Mouse (Mus musculus) T-helper 17 cell (primary cell): ENCODE measurements around the gene Lima1.

Experiments
- in situ Hi-C, 2 experiments: fragments of 300-600 bp; cut with MboI, MseI; formaldehyde crosslinking; loops; 1 replicate in 1 of 2; 2 replicates in 1 of 2; pipeline ENCODE4 v1.15.1; 2025; ENCODE audit warnings: high pct_unique_total_duplicates in 2 of 2

Gene Lima1

DNA sequence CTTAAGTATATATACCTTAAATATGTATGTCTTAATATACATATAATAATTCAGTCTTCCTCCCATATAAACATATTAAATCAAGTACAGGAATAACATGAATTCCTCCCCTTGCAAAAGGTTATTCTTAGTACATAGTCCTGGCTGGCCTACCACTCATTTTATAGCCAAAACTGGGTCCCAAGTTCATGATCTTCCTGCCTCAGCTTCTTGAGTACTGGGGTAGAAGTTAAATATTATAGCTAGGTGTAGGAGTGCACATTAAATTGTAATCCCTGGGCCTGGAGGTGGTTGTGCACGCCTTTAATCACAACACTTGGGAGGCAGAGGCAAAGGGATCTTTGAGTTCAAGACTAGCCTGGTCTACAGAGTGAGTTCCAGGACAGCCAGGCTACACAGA, 106.5 kb downstream of the Lima1 start:
- in situ Hi-C loops = no loop called here

DNA sequence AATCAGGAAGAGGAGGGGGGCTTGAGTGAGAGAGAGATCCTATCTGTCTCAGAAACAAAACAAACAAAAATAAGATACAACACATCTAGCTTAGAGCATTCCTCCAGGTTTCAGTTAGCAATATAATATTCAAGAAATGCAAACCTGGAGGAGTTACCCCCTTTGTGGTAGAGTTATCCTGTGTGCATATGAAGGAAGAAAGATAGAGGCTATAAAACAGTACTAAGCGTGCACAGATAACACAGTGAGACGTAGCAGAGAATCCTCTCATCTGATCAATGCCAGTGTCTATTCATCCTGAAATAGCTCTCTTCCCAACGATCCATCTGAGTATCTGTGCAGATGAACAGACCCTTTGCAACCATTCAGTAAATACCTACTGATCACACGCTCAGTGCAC, 107.8 kb downstream of the Lima1 start:
- in situ Hi-C loops = no loop called here

DNA sequence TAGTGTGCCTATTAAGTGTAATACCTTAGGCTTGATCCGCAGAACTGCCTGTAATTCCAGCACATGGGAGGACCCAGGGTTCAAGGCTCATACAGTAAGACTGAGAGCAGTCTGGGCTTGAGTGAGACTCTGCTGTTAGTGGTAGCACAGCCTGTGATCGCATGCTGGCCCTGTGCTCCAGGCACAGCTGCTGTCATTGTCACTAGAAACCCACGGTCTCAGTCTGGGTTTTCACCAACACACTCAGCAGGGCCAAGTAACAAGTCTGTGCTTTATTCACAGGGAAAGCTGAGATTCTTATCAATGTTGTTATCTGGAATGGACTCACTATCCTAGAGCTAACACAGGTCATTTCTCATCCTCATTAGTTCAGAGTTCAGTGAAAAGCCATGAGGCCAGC, 121.1 kb downstream of the Lima1 start:
- in situ Hi-C loops = no loop called here

DNA sequence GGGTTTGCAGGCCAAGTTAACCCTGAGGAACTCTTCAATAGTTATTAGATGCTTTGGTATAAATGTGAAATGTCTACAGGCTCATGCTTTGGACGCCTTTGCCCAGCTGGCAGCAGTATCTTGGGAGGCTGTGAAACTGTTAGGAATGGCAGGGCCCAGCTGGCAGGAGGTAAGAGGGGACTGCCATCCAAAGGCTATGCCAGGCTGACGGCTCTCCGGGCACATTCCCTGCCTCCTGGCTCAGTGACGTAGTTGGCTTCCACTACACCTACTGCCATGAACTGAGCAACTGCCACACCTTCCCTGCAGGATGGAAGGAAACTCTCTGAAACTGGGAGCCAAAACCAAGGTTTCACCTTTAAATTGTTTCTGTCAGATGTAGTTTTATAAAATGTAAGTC, 135.0 kb downstream of the Lima1 start:
- in situ Hi-C loops = no loop called here

DNA sequence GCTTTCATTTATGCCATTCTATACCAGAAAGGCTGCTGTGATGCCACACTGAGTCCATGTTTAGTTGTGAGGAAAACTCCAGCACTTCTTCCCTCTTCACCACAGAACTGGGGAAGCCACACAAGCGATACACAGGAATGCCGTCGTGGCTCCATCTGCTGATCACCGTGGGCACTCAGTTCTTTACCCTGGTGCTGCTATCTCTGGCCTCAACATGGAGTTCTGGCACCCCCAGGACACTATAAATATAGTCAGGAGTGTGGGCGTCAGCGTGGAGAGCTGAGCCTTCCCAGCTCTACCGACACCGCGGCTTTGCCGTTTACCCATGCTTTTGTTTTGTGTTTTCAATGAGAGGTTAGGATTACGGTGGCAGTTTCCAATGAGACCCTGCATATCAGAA, 138.6 kb downstream of the Lima1 start:
- in situ Hi-C loops = no loop called here

DNA sequence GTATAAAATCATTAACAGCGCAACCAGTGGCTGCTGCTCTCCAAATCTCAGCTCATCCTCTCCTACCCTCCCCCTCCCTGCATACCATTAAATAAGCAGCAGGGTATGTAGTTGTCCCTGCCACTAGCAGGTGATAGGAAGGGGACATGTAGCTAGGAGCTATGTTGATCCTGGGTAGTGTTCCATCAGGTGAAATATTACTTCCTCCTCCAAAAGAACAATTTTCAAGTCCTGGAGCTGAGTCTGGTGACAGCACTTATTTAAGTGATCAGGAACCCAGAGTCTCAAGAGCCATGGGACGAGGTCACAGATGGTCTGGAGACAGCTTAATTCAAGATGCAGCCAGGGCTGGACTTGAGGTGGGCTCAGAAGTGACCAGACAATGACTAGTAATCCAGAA, 139.6 kb downstream of the Lima1 start:
- in situ Hi-C loops = no loop called here

DNA sequence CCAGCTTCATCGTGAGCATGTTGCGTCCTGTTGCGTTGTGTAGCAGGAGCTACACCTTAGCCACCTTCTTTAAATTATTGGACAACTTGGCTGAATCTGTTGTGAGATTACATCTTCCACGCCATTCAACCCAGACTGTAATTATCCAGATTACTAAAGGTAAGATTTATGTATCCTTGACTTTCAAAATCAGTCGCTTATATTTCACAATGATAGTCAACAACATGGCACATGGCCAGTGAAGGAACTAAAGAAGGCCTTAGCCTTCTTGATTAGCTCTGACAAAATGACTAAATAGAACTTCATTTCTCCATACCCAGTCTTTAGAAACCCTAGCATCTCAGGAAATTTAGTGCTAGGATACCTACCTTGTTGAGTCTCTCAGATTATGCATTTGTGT, 142.1 kb downstream of the Lima1 start:
- in situ Hi-C loops = no loop called here

DNA sequence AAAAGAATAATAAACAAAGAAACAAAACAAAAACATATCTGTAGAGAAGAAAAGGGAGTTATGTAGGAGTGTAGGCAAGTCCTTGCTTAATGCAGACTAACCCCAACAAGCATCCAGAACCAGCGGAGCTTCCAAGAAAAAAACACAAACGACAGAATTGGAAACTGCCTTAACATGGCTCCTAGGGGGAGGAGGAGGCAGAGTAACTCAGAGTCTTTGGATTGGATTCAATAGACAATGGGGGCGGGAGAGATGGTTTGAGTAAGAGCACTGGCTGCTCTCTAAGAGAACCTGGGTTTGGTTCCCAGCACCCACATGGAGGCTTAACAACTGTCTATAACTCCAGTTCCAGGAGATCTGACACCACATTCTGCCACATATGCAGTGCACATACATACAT, 143.6 kb downstream of the Lima1 start:
- in situ Hi-C loops = no loop called here

DNA sequence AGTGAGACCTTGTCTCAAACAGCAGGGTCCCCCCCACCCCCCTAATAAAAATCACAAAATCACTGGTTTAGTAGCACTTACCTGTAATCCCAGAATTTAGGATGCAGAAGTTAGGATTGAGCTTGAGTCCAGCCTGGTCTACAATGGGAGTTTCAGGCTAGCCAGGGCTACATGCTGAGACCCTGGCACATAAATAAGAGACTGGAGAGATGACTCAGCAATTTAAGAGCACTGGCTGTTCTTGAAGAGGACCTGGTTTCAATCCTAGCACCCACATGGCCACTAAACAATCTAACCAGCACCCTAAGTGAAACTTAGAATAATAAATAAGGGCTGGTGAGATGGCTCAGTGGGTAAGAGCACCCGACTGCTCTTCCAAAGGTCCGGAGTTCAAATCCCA, 144.1 kb downstream of the Lima1 start:
- in situ Hi-C loops = no loop called here

DNA sequence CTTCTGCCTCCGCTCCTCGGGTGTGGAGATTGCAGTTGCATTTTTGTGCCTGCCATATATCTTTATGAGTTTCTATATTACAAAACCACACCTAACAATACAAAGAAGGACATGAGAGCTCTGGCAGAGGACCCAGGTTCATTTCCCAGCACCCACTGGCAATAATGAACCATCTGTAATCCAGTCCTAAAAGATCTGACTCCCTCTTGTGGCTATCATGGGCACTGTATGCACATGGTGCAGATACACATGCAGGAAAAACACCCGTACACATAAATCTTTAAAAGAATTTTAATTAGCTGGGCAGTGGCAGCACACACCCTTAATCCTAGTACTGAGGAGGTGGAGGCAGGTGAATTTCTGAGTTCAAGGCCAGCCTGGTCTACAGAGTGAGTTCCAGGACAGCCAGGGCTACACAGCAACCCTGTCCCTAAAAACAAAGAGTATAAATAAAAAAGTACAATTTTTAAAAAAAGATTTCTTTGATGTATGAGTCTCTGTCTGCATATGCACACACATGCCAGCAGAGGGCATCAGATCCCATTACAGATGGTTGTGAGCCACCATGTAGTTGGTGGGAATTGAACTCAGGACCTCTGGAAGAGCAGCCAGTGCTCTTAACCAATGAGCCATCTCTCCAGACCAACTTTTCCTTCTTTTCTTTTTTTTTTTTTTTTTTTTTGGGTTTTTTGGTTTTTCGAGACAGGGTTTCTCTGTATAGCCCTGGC, 146.0 kb downstream of the Lima1 start:
- in situ Hi-C loops = loop anchor here in 1 of 2 experiments (5.0 kb wide), 1 partner anchor 43 kb away; the partner anchor contains the start of gene Cers5
